Mouse (Mus musculus): ENCODE measurements around the gene Dgkq.

DNA sequence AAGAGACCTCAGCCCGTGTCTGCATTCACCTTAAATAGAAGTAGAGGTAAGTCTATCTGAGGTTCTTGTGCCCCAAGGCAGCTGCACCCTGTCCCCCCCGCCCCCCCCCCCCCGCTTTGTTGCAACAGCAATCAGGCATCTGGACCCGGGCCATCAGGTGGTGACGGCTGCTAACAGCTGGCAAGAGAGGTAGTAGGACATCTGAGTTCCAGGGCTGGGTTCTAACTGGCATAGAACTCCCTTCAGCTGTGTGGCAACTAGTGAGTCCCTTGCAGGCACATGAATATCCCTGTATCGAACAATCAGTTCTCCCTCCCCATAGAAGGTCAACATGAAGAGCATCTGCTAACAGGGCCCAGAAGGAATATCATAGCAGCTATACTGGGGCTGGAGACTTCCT lies 42.5 kb upstream of the Dgkq start:
- no peak for TF ChIP-seq CTCF (IDR thresholded peaks at IDR 0.05; ENCODE audit: extremely low read depth, insufficient read depth, low read length)
- no peak for TF ChIP-seq POLR2A (IDR thresholded peaks at IDR 0.05; ENCODE audit: extremely low read depth, insufficient read depth, low read length)

Measured in cortical plate, adult 2 months (tissue).